Mouse (Mus musculus): ENCODE results near the gene Micu2.

- TF ChIP-seq POLR2A (IDR thresholded peaks at IDR 0.05; ENCODE audit: low read depth, low read length) (no peak), CTCF (IDR thresholded peaks at IDR 0.05; ENCODE audit: extremely low read depth, insufficient read depth, insufficient read length, insufficient replicate concordance) (no peak)
Measured at GRCm38 (mm10) chr14:57909297-57909696, 89.8 kb downstream of the Micu2 start.

Measured in spleen, adult 2 months (tissue).